In genomic region chr2:167423031-167423611, GRCm38 (mm10) we compare ENCODE assay signal across 10 mouse cellular contexts. TPM values are rescaled to one million over a fixed set of nuclear protein-coding genes. Genes with fewer than 3 reads are reported as not detected.
DNase-seq lines count a peak whose midpoint lies in the region; ATAC-seq and TF ChIP-seq lines count a peak whose summit lies in the region.
"Had no signal": no experiment of that assay in that cellular context is flagged by ENCODE, and none has a peak within 500 bp of the region (broad histone marks: within the 10 kb centered on the region; RNA-seq: fewer than 3 reads in every experiment).

No protein-coding gene starts in this region.

- no peak; the same call in 1 of the 2 replicates for TF ChIP-seq POLR2A in CH12.LX (IDR thresholded peaks at IDR 0.05; ENCODE audit: low read depth, low read length)

- no peak for TF ChIP-seq RAD21 in CH12.LX (IDR thresholded peaks at IDR 0.05; ENCODE audit: low read depth, low read length)

- ATAC-seq in forebrain, embryonic 12.5 days (ENCODE audit: low FRiP score) = no peak
- no peak for ATAC-seq in forebrain, embryonic 16.5 days
- ATAC-seq in embryonic facial prominence, embryonic 13.5 days (ENCODE audit: insufficient number of reproducible peaks, insufficient read depth, low FRiP score, low TSS enrichment, low read depth) = no peak
- ATAC-seq in liver, embryonic 16.5 days (ENCODE audit: low read depth) = no peak
- ATAC-seq in activated CD4-positive, CD25-positive, alpha-beta regulatory T cell, adult 4 months = no peak
- ATAC-seq: inflammation-experienced regulatory T-cells, adult 6 months had no signal

- H3K9me3 ChIP-seq in forebrain, embryonic 12.5 days = no peaks in the 10 kb centered on the region
- H3K9me3 ChIP-seq in forebrain, embryonic 16.5 days (ENCODE audit: control insufficient read depth, low read length) = 0 out of 2 replicates have a peak, but pooled peaks cover 2% of the 10 kb centered on the region
- H3K9me3 ChIP-seq in CH12.LX (replicated peaks; ENCODE audit: low read length) = no peaks in the 10 kb centered on the region
- H3K9me3 ChIP-seq in embryonic facial prominence, embryonic 13.5 days = 0 out of 2 replicates have a peak, but pooled peaks cover 4% of the 10 kb centered on the region
- peaks cover 2% of the 10 kb centered on the region; the same call in 1 of the 2 replicates for H3K9me3 ChIP-seq in liver, embryonic 16.5 days (replicated peaks; ENCODE audit: control insufficient read depth, low read length)

- no peaks in the 10 kb centered on the region for H3K27me3 ChIP-seq in forebrain, embryonic 12.5 days
- no peaks in the 10 kb centered on the region for H3K27me3 ChIP-seq in forebrain, embryonic 16.5 days (replicated peaks; ENCODE audit: control insufficient read depth, insufficient read depth, low read length)
- H3K27me3 ChIP-seq in CH12.LX (replicated peaks) = no peaks in the 10 kb centered on the region
- no peaks in the 10 kb centered on the region for H3K27me3 ChIP-seq in embryonic facial prominence, embryonic 13.5 days
- H3K27me3 ChIP-seq in liver, embryonic 16.5 days (ENCODE audit: control insufficient read depth, insufficient read depth, low read depth, low read length) = no peaks in the 10 kb centered on the region

- peak overlapping the region; percentile 82 for H3K4me2 ChIP-seq in forebrain, embryonic 12.5 days
- no peak overlapping the region; the same call in 1 of the 2 replicates for H3K4me2 ChIP-seq in forebrain, embryonic 16.5 days (ENCODE audit: low read length)
- peak overlapping the region; percentile 91 for H3K4me2 ChIP-seq in CH12.LX (ENCODE audit: insufficient read depth, low read depth, poor library complexity, severe bottlenecking)
- peak overlapping the region; percentile 78; the same call in 1 of the 2 replicates for H3K4me2 ChIP-seq in embryonic facial prominence, embryonic 13.5 days
- H3K4me2 ChIP-seq in liver, embryonic 16.5 days (ENCODE audit: low read depth, low read length) = peak overlapping the region; percentile 73

- peaks cover 43% of the 10 kb centered on the region for H3K36me3 ChIP-seq in forebrain, embryonic 12.5 days (replicated peaks)
- peaks cover 30% of the 10 kb centered on the region for H3K36me3 ChIP-seq in forebrain, embryonic 16.5 days (ENCODE audit: control insufficient read depth, insufficient read depth)
- H3K36me3 ChIP-seq in CH12.LX (replicated peaks in 1 of 2; ENCODE audit: control insufficient read depth in 1 of 2, insufficient read depth in 1 of 2, low read length in 1 of 2) = peaks cover 43 to 53% of the 10 kb centered on the region in 2 experiments
- peaks cover 45% of the 10 kb centered on the region for H3K36me3 ChIP-seq in embryonic facial prominence, embryonic 13.5 days
- peaks cover 40% of the 10 kb centered on the region for H3K36me3 ChIP-seq in liver, embryonic 16.5 days (ENCODE audit: control insufficient read depth, insufficient read depth)

- no peak overlapping the region for H3K27ac ChIP-seq in forebrain, embryonic 12.5 days
- H3K27ac ChIP-seq in forebrain, embryonic 16.5 days (ENCODE audit: low read length) = no peak overlapping the region
- H3K27ac ChIP-seq in CH12.LX (ENCODE audit: insufficient read depth, low read depth) = no peak overlapping the region
- H3K27ac ChIP-seq in embryonic facial prominence, embryonic 13.5 days = no peak overlapping the region
- peak overlapping the region; percentile 95 for H3K27ac ChIP-seq in liver, embryonic 16.5 days (ENCODE audit: low read length)

- DNase-seq in CH12.LX (ENCODE audit: extremely low read depth) = no peak
- no peak for DNase-seq in urinary bladder, adult 2 months (ENCODE audit: low spot score)
- DNase-seq in c-Kit-positive CD71-positive TER-119-positive erythroid progenitor cells, embryonic 14.5 days (ENCODE audit: low spot score) = no peak
- DNase-seq: cerebellum, postnatal 36 days had no signal

- WGBS in forebrain, embryonic 12.5 days = 89% methylated on average over 5 of the region's 5 CpGs
- WGBS in forebrain, embryonic 16.5 days = 85% methylated on average over 5 of the region's 5 CpGs
- 84% methylated on average over 5 of the region's 5 CpGs for WGBS in embryonic facial prominence, embryonic 13.5 days
- WGBS in liver, embryonic 16.5 days (ENCODE audit: insufficient replicate concordance) = 79% methylated on average over 5 of the region's 5 CpGs

- H3K4me3 ChIP-seq in forebrain, embryonic 12.5 days (replicated peaks) = no peak overlapping the region
- no peak overlapping the region for H3K4me3 ChIP-seq in forebrain, embryonic 16.5 days (replicated peaks; ENCODE audit: low read length)
- peak overlapping the region in 2 of 3 experiments; percentile 71 to 84 for H3K4me3 ChIP-seq in CH12.LX (replicated peaks in 1 of 3; ENCODE audit: low read depth in 2 of 3, low read length in 2 of 3, poor library complexity in 1 of 3)
- H3K4me3 ChIP-seq in embryonic facial prominence, embryonic 13.5 days = no peak overlapping the region
- peak overlapping the region; percentile 96 for H3K4me3 ChIP-seq in liver, embryonic 16.5 days (ENCODE audit: low read depth, low read length)

- TF ChIP-seq EP300 in CH12.LX (IDR thresholded peaks at IDR 0.05; ENCODE audit: low read length) = no peak

- dilution Hi-C loops in CH12.LX (cut with MboI; ENCODE audit: extremely low pct_ligation_motif_present, extremely low pct_unique_long_range_greater_than_20kb, low sequenced_read_pairs) = no loop called here

- H3K4me1 ChIP-seq in forebrain, embryonic 12.5 days = peaks cover 20% of the 10 kb centered on the region
- H3K4me1 ChIP-seq in forebrain, embryonic 16.5 days (replicated peaks; ENCODE audit: control insufficient read depth, insufficient read depth, low read length) = peaks cover 17% of the 10 kb centered on the region
- peaks cover 2 to 61% of the 10 kb centered on the region in 2 experiments; a peak in 3 of 4 replicates for H3K4me1 ChIP-seq in CH12.LX (ENCODE audit: control insufficient read depth in 1 of 2, insufficient read depth in 2 of 2)
- peaks cover 17% of the 10 kb centered on the region for H3K4me1 ChIP-seq in embryonic facial prominence, embryonic 13.5 days
- peaks cover 52% of the 10 kb centered on the region for H3K4me1 ChIP-seq in liver, embryonic 16.5 days (ENCODE audit: control insufficient read depth, low read depth, low read length)

- no peak overlapping the region for H3K9ac ChIP-seq in forebrain, embryonic 12.5 days
- no peak overlapping the region for H3K9ac ChIP-seq in forebrain, embryonic 16.5 days (replicated peaks; ENCODE audit: low read depth, low read length)
- peak overlapping the region; percentile 80 for H3K9ac ChIP-seq in CH12.LX (ENCODE audit: insufficient read depth, low read depth)
- no peak overlapping the region for H3K9ac ChIP-seq in embryonic facial prominence, embryonic 13.5 days
- peak overlapping the region; percentile 98 for H3K9ac ChIP-seq in liver, embryonic 16.5 days (ENCODE audit: low read depth, low read length)

- H3K79me2 ChIP-seq in CH12.LX (replicated peaks; ENCODE audit: control insufficient read depth, extremely low read depth, insufficient read depth, poor library complexity, severe bottlenecking) = peaks cover 35% of the 10 kb centered on the region

- TF ChIP-seq CTCF in CH12.LX (conservative IDR thresholded peaks at IDR 0.05 in 1 of 2, IDR thresholded peaks at IDR 0.05 in 1 of 2; ENCODE audit: low read depth in 2 of 2, low read length in 2 of 2) = no peak

- in situ Hi-C loops in CH12.LX (cut with MboI; ENCODE audit: low pct_ligation_motif_present, low pct_unique_long_range_greater_than_20kb, low sequenced_read_pairs) = loop anchor here (5.0 to 25.0 kb wide), 3 partner anchors 34 to 358 kb away; partner anchors contain the start of gene Znfx1

TF ChIP-seq in CH12.LX, 34 proteins besides CTCF, POLR2A, EP300 and RAD21:
- peak; percentile 24; the same call in 1 of the 2 replicates for TF ChIP-seq POLR2AphosphoS2 (IDR thresholded peaks at IDR 0.05; ENCODE audit: low read depth, low read length)
- TF ChIP-seq ELF1 (IDR thresholded peaks at IDR 0.05; ENCODE audit: low read depth, low read length) = no peak
- 0 out of 2 replicates have a peak, but pooled peaks have one; percentile 40 for TF ChIP-seq SIN3A (IDR thresholded peaks at IDR 0.05; ENCODE audit: low read length)
- TF ChIP-seq CHD1 (IDR thresholded peaks at IDR 0.05; ENCODE audit: low read depth, low read length) = no peak
- TF ChIP-seq NRF1 (IDR thresholded peaks at IDR 0.05; ENCODE audit: low read depth, low read length) = no peak
- no peak for TF ChIP-seq MYC (IDR thresholded peaks at IDR 0.05; ENCODE audit: low read depth, low read length)
- no peak for TF ChIP-seq MEF2A (IDR thresholded peaks at IDR 0.05; ENCODE audit: borderline replicate concordance, low read depth, low read length)
- no peak for TF ChIP-seq GABPA (IDR thresholded peaks at IDR 0.05; ENCODE audit: insufficient replicate concordance, low read depth, low read length)
- TF ChIP-seq ZKSCAN1 (IDR thresholded peaks at IDR 0.05; ENCODE audit: borderline replicate concordance, low read depth, low read length) = no peak
- peak; percentile 49; the same call in 1 of the 2 replicates for TF ChIP-seq BHLHE40 (IDR thresholded peaks at IDR 0.05; ENCODE audit: low read depth, low read length)

RNA-seq across cellular contexts. Expression of gene Slc9a8, which starts 1.6 kb away (rescaled TPM):
- polyA plus RNA-seq in forebrain, embryonic 12.5 days (2016; fragmentation: Nextera tagmentation; extraction: Ambion mirVana) = 26.5 and 26.7 TPM in 2 replicates
- polyA plus RNA-seq in forebrain, embryonic 16.5 days (2015; fragmentation: Nextera tagmentation; extraction: Ambion mirVana) = 21.1 and 24.0 TPM in 2 replicates
- total RNA-seq in CH12.LX (2012; rRNA removed) = 21.2 and 26.0 TPM in 2 replicates
- 12.9 and 14.5 TPM in 2 replicates for total RNA-seq in CH12.LX (2014; rRNA removed)
- 20.6 and 25.0 TPM in 2 replicates for polyA plus RNA-seq in CH12.LX (2012; ENCODE audit: insufficient read length, low read depth)
- 21.7 and 22.5 TPM in 2 replicates for polyA plus RNA-seq in embryonic facial prominence, embryonic 13.5 days (2015; fragmentation: Nextera tagmentation; extraction: Ambion mirVana)
- 14.7 and 15.1 TPM in 2 replicates for polyA plus RNA-seq in liver, embryonic 16.5 days (2015; fragmentation: Nextera tagmentation; extraction: Ambion mirVana)
- 35.8 and 40.0 TPM in 2 replicates for polyA plus RNA-seq in urinary bladder, adult 2 months (2012; rRNA removed)
- polyA plus RNA-seq in activated CD4-positive, CD25-positive, alpha-beta regulatory T cell, adult 4 months (2017; shearing (Covaris generic)) = 10 to 100 TPM; 35.4 to 43.2 TPM

Comparison
In these comparisons a context has a peak if more than half of its experiments do, and no peak if none do; other contexts are left out.
1. H3K4me3 ChIP-seq: peak in CH12.LX (2 of 3) and liver, embryonic 16.5 days (single experiment); none in forebrain, embryonic 12.5 days (single experiment), forebrain, embryonic 16.5 days (single experiment) and embryonic facial prominence, embryonic 13.5 days (single experiment).
2. H3K9ac ChIP-seq: peak in CH12.LX (single experiment) and liver, embryonic 16.5 days (single experiment); none in forebrain, embryonic 12.5 days (single experiment), forebrain, embryonic 16.5 days (single experiment) and embryonic facial prominence, embryonic 13.5 days (single experiment).